Mouse (Mus musculus) erythroblast, embryonic 14.5 days (primary cell): ENCODE measurements around the gene Igf1.

Source experiments
- GATA1 ChIP-seq: IDR thresholded peaks from 2 replicates; pipeline ENCODE4 v1.6.1; 2012; ENCODE audit warnings: low read length, inconsistent platforms, mixed read lengths
- TAL1 ChIP-seq: IDR thresholded peaks from 3 replicates; pipeline ENCODE4 v1.6.1; 2012; ENCODE audit warnings: low read length, inconsistent platforms, mixed read lengths

DNA sequence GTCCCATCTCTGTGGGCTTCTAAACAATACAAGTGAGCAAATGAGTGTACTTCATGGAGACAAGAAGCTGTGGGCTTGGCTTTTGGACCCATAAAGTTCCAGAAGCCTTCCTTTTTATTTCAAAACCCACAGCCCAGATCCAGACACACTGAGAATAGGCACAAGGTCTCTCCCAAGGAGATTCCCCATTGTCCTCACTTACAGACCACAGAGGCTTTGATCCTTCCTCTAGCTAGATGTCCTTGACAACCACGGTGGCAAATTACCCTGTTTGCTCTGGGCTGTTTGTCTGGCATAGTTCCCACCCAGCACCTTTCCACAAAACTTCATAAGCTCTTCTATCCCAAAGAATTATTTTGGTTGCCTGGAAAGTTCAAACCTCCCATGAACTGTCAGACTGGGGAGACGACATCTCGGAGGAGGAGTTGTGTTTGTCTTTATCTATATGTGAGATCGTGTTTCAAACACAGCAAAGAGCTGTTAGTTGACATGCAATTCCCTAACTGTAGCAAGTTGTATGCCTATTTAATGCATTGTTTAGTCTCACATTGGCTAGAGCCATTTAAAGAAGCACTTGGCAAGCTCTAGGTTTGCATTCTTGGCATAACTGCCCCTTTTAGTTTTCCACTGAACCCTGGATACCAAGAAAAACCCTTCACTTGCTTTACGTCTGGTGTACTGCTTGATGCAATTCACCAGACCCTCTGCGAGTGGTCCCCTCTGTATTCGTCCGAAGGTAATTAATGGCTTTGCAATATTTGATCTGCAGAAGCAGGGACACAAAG, 14.0 kb downstream of the Igf1 start:
- TF ChIP-seq TAL1 (no peak), GATA1 (no peak)
